Mouse (Mus musculus) heart, postnatal 0 days (tissue): ENCODE measurements around the gene G6pc. TPM values are rescaled to one million over a fixed set of nuclear protein-coding genes. Genes with fewer than 3 reads are reported as not detected.

Source experiments
- ATAC-seq: fragments of 200-750 bp; cut with Nextera tagmentation; 2 replicates; pipeline ENCODE4 v1.8.0; 2017; ENCODE audit warnings: low read depth, moderate number of reproducible peaks, moderate library complexity; ENCODE audit not compliant: insufficient read depth
- DNase-seq: peaks from one replicate; pipeline ENCODE4 v3.0.0-alpha.2; 2016; ENCODE audit warnings: low spot score
- H3K27ac ChIP-seq: fragments of 300-500 bp; sonication (generic); 2 replicates; pipeline ENCODE4 v1.5.1; 2014; ENCODE audit warnings: low read depth, mild to moderate bottlenecking
- H3K27me3 ChIP-seq: fragments of 300-500 bp; sonication (generic); 2 replicates; pipeline ENCODE4 v1.6.1; 2014; ENCODE audit warnings: low read length, mixed read lengths; ENCODE audit not compliant: control insufficient read depth, insufficient read depth
- H3K36me3 ChIP-seq: fragments of 300-500 bp; sonication (generic); replicated peaks from 2 replicates; pipeline ENCODE4 v1.6.1; 2014; ENCODE audit warnings: low read length, mixed read lengths; ENCODE audit not compliant: control insufficient read depth, insufficient read depth
- H3K4me1 ChIP-seq: fragments of 300-500 bp; sonication (generic); 2 replicates; pipeline ENCODE4 v1.6.1; 2014; ENCODE audit warnings: antibody characterized with exemption; ENCODE audit not compliant: control insufficient read depth, insufficient read depth
- H3K4me2 ChIP-seq: fragments of 300-500 bp; sonication (generic); 2 replicates; pipeline ENCODE4 v1.6.1; 2014; ENCODE audit warnings: low read depth, mild to moderate bottlenecking, low read length, moderate library complexity
- H3K4me3 ChIP-seq: fragments of 300-500 bp; sonication (generic); 2 replicates; pipeline ENCODE4 v1.5.1; 2014; ENCODE audit warnings: low read depth, low read length
- H3K9ac ChIP-seq: fragments of 300-500 bp; sonication (generic); replicated peaks from 2 replicates; pipeline ENCODE4 v1.6.1; 2014; ENCODE audit warnings: low read depth, low read length, mixed read lengths
- H3K9me3 ChIP-seq: fragments of 300-500 bp; sonication (generic); replicated peaks from 2 replicates; pipeline ENCODE4 v1.6.1; 2016; ENCODE audit warnings: low read length; ENCODE audit not compliant: control insufficient read depth
- CTCF ChIP-seq: IDR thresholded peaks from 2 replicates; pipeline ENCODE4 v1.5.1; 2016; ENCODE audit warnings: antibody characterized with exemption, control low read depth, low read depth
- EP300 ChIP-seq: IDR thresholded peaks from 2 replicates; pipeline ENCODE4 v1.6.1; 2016; ENCODE audit warnings: antibody characterized with exemption, low read depth
- WGBS: fragments of 180-500 bp; shearing (Covaris S2); extraction: QIAGEN DNeasy Blood & Tissue Kit; methylation state at CpG from one replicate; pipeline ENCODE4 v1.1.7; 2014; 5-methylcytosine and 5-hydroxymethylcytosine counted together
- polyA plus RNA-seq: library from polyadenylated mRNA; unstranded; fragments of >200 nt; fragmentation: Nextera tagmentation; extraction: Ambion mirVana; gene quantifications from 2 replicates; pipeline ENCODE4 v1.2.1, GENCODE M21; 2015
- total RNA-seq: library from RNA; depleted of rRNA; stranded (reverse); fragments of >200 nt; gene quantifications from 2 replicates; pipeline ENCODE4 v1.2.3, GENCODE M21; 2014; ENCODE audit warnings: low replicate concordance

Gene G6pc
- total and polyA plus RNA-seq, 2 experiments from 2014 or later = 0.05 TPM; not detected in 1

DNA sequence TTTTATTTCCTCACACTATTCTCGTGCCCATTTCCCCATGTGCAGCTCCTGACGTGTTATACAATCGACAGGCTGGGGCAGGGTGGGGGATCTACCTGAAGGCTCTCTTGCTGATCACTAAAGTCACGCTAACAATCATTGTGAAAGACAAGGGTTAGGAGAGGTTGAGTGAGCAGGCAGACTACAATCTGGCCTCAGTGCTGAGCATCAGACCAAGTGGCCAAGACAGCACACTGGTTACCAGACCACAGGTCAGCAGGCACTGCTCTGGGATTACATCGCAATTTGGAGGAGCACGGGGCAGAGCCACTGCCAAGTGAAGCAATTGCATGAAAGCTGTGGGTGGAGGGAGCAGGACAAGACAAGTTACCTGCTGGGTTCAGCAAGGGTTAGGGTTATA, 11.6 kb downstream of the G6pc start:
- WGBS = 73% methylated on average over 6 of the region's 6 CpGs
- no peak for DNase-seq
- TF ChIP-seq CTCF (no peak), EP300 (no peak)

DNA sequence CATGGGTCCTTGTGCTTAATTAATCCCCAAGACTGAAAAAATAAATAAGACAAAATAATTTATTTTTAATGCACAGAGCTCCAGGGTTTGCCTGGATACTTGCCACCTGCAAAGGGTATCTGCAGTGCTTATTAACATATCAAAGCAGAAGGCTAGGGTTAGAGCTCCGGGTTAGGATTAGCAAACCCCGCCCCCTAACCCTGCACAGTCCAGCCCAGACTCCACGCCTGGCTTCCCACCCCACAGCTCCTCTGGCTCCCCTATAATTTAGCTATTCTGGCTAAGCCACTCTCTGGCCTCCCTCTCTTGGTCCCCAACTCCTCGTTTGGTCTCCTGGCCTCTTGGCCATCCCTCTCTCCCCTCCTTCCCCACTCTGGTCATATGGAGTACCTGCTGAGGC, 14.5 kb downstream of the G6pc start:
- Histone ChIP-seq H3K9ac (no peak overlapping the region), H3K4me3 (no peak overlapping the region), H3K27ac (no peak overlapping the region), H3K4me2 (no peak overlapping the region), H3K9me3 (no peaks in the 10 kb centered on the region), H3K4me1 (no peaks in the 10 kb centered on the region), H3K36me3 (no peaks in the 10 kb centered on the region), H3K27me3 (no peaks in the 10 kb centered on the region)
- ATAC-seq (no peak), DNase-seq (no peak)
- TF ChIP-seq EP300 (no peak), CTCF (no peak)
- 31% methylated on average over 4 of the region's 4 CpGs for WGBS

More for the DNA sequence above, 11.6 kb downstream of the G6pc start:
- Histone ChIP-seq H3K4me3 (no peak overlapping the region), H3K27me3 (no peaks in the 10 kb centered on the region), H3K9ac (no peak overlapping the region), H3K9me3 (no peaks in the 10 kb centered on the region), H3K4me1 (no peaks in the 10 kb centered on the region), H3K27ac (no peak overlapping the region), H3K4me2 (no peak overlapping the region), H3K36me3 (no peaks in the 10 kb centered on the region)
- no peak for ATAC-seq

DNA sequence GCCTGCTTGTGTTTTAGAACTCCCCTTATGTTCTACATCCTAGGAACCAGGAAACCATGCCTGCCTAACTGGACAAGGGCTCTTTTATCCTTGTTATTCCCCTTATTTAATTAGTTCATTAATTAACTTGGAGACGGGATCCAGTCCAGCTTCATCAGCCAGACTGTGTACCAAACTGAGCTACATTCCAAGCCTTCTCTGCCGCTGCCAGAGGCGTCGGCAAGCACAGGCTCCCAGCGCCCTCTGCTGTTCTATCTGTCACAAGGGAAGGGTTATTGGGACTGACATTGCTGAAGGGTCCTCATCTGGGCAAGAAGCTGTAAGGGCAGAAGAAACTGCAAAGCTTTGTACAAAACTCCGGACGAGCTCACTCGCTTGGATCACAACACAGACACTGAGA, 27.7 kb downstream of the G6pc start:
- ATAC-seq = peak; percentile 77; the same call in 1 of the 2 replicates
- TF ChIP-seq CTCF = peak; percentile 97
- TF ChIP-seq EP300 = no peak
- Histone ChIP-seq H3K9me3 (no peaks in the 10 kb centered on the region), H3K27ac (no peak overlapping the region), H3K4me1 (no peaks in the 10 kb centered on the region), H3K4me3 (no peak overlapping the region), H3K36me3 (no peaks in the 10 kb centered on the region), H3K4me2 (no peak overlapping the region), H3K27me3 (no peaks in the 10 kb centered on the region), H3K9ac (no peak overlapping the region)
- DNase-seq = peak; percentile 80
- 5% methylated on average over 8 of the region's 8 CpGs for WGBS

GRCm38 (mm10) chr11:101415306-101415705, 47.9 kb downstream of the G6pc start:
- DNase-seq (no peak), ATAC-seq (no peak)
- H3K4me3 ChIP-seq = no peak overlapping the region
- no peak overlapping the region for H3K9ac ChIP-seq
- no peaks in the 10 kb centered on the region for H3K9me3 ChIP-seq
- no peaks in the 10 kb centered on the region for H3K27me3 ChIP-seq
- TF ChIP-seq EP300 (no peak), CTCF (no peak)
- no peak overlapping the region for H3K27ac ChIP-seq
- 0 out of 2 replicates have a peak, but pooled peaks cover 8% of the 10 kb centered on the region for H3K4me1 ChIP-seq
- peaks cover 23% of the 10 kb centered on the region for H3K36me3 ChIP-seq
- H3K4me2 ChIP-seq = no peak overlapping the region
- 93% methylated on average over 2 of the region's 2 CpGs for WGBS

GRCm38 (mm10) chr11:101416433-101417100, 49.2 kb downstream of the G6pc start:
- 1% methylated on average over 11 of the region's 11 CpGs for WGBS
- no peak for ATAC-seq

More at GRCm38 (mm10) chr11:101416433-101417100, 49.2 kb downstream of the G6pc start:
- Histone ChIP-seq H3K27ac (peak overlapping the region; percentile 66), H3K9me3 (no peaks in the 10 kb centered on the region), H3K4me1 (0 out of 2 replicates have a peak, but pooled peaks cover 8% of the 10 kb centered on the region), H3K4me2 (peak overlapping the region; percentile 80), H3K4me3 (peak overlapping the region; percentile 88), H3K27me3 (no peaks in the 10 kb centered on the region), H3K36me3 (peaks cover 13% of the 10 kb centered on the region), H3K9ac (peak overlapping the region; percentile 85)
- no peak for DNase-seq
- TF ChIP-seq EP300 (no peak), CTCF (no peak)
